Mouse (Mus musculus): Measurements from ENCODE around the gene Ccdc88b. TPM values are rescaled to one million over a fixed set of nuclear protein-coding genes. Genes with fewer than 3 reads are reported as not detected.

The Ccdc88b gene
- polyA plus RNA-seq, 1 experiment from 2014 or later: 0.33 TPM

DNA sequence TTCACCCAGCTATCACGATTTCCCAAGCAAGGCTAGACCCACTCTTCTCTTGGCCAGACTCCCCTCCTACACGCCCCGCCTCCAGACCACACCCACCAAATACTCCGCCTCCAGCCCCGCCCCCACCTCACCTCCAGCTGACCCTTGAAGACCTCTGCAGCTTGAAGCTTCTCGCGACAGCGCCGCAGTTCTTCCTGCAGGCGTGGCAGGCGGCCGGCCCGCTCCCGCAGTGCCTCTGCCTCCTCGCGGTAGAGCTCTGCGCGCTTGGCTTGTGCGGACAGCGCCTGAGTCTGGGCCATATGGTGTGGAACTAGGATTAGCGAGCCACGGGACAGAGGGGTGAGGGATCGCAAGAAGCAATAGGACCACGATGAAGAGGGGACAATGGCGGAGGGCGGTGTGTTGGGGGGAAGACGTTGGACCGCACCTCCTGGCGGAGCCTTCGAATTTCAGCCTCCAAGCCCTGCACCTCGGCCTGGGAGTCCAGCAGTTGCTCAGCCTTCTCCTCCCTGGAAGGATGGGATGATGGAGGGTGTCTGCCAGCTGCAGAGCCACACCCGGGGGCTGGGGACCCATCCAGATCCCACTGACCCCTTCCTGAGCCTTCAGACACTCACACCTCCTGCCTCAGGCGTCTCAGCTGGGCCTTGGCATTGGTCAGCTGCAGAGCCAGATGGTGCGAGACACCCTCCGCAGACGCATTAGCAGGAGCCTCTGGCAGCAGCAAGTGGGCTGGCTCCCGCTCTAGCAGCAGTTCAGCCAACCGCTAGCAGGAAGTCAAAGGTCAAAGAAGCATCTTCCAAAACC lies 2.6 kb downstream of the Ccdc88b start:
- Histone ChIP-seq H3K27ac (replicated peaks) (peak overlapping the region; percentile 77), H3K4me1 (peaks cover 38% of the 10 kb centered on the region), H3K27me3 (ENCODE audit: low read depth, poor library complexity, severe bottlenecking) (peaks cover 63% of the 10 kb centered on the region), H3K36me3 (no peaks in the 10 kb centered on the region), H3K4me3 (peak overlapping the region; percentile 46), H3K9me3 (replicated peaks) (no peaks in the 10 kb centered on the region)
- WGBS: 6% methylated on average over 38 of the region's 38 CpGs
- peak; percentile 81 for DNase-seq (ENCODE audit: low spot score)

GRCm38 (mm10) chr19:6854658-6855057 lies 3.4 kb downstream of the Ccdc88b start:
- Histone ChIP-seq H3K4me1 (peaks cover 38% of the 10 kb centered on the region), H3K4me3 (peak overlapping the region; percentile 46; the same call in 1 of the 2 replicates), H3K36me3 (no peaks in the 10 kb centered on the region), H3K27me3 (ENCODE audit: low read depth, poor library complexity, severe bottlenecking) (peaks cover 70% of the 10 kb centered on the region), H3K27ac (replicated peaks) (no peak overlapping the region), H3K9me3 (replicated peaks) (no peaks in the 10 kb centered on the region)
- WGBS: 87% methylated on average over 12 of the region's 12 CpGs
- DNase-seq (ENCODE audit: low spot score): no peak

GRCm38 (mm10) chr19:6853903-6854302 lies 4.1 kb downstream of the Ccdc88b start:
- Histone ChIP-seq H3K36me3 (no peaks in the 10 kb centered on the region), H3K27ac (replicated peaks) (no peak overlapping the region), H3K4me3 (no peak overlapping the region), H3K4me1 (peaks cover 38% of the 10 kb centered on the region), H3K9me3 (replicated peaks) (no peaks in the 10 kb centered on the region), H3K27me3 (ENCODE audit: low read depth, poor library complexity, severe bottlenecking) (peaks cover 78% of the 10 kb centered on the region)
- 73% methylated on average over 8 of the region's 8 CpGs for WGBS
- no peak for DNase-seq (ENCODE audit: low spot score)

DNA sequence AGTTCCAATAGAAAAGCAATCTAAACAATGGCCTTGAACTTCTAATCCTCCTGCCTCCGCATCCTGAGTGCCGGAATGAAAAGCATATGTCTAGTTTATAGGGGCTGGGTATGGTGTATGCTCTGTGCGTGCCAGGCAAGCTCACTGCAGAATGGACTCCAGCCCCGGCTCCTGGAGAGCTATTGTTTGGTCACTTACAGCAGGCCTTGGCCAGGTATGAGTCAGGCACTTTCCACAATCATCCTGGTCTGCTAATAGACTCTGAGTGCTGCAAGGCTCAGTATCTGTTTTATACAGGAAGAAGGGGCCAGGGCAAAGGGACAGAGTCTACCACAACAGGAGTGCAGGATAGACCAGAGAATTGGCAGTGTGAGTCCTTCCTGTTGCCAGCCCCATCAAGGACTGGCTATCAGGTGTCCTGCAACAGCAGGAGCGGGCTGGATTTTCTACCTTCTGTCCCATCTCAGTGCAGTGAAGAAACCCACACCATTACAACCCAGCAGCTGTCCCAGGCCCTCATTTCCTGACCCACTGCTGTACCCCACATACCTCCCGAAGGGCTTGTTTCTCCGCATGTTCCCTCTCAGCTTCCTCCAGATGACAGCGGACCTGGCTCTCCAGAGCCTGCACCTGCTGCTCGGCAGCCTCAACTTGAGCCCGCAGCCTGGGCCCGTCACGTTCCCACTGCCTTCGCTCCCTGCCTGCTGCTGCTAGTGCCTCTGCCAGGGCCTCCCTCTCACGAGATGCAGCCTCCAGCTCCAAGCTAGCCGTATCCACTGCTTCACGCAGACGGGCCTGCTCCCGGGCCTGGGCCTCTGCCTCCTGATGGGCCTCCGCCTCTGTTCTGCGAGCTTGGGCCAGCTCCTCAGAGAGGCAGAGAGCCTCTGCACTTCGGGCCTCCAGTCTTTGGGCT lies 5.4 kb downstream of the Ccdc88b start:
- Histone ChIP-seq H3K27ac (replicated peaks) (peak overlapping the region; percentile 19; the same call in 1 of the 2 replicates), H3K27me3 (ENCODE audit: low read depth, poor library complexity, severe bottlenecking) (peaks cover 89% of the 10 kb centered on the region)

GRCm38 (mm10) chr19:6851497-6851896 lies 6.5 kb downstream of the Ccdc88b start:
- Histone ChIP-seq H3K4me3 (no peak overlapping the region), H3K27ac (replicated peaks) (no peak overlapping the region), H3K36me3 (no peaks in the 10 kb centered on the region), H3K27me3 (ENCODE audit: low read depth, poor library complexity, severe bottlenecking) (peaks cover 89% of the 10 kb centered on the region), H3K4me1 (peaks cover 37% of the 10 kb centered on the region), H3K9me3 (replicated peaks) (no peaks in the 10 kb centered on the region)
- DNase-seq (ENCODE audit: low spot score): no peak
- 83% methylated on average over 3 of the region's 3 CpGs for WGBS

More for the DNA sequence above, 5.4 kb downstream of the Ccdc88b start:
- Histone ChIP-seq H3K9me3 (replicated peaks) (no peaks in the 10 kb centered on the region), H3K4me3 (no peak overlapping the region), H3K36me3 (no peaks in the 10 kb centered on the region), H3K4me1 (peaks cover 47% of the 10 kb centered on the region)
- no peak for DNase-seq (ENCODE audit: low spot score)
- WGBS: 82% methylated on average over 21 of the region's 21 CpGs

GRCm38 (mm10) chr19:6849506-6850068 lies 8.4 kb downstream of the Ccdc88b start:
- peaks cover 17% of the 10 kb centered on the region for H3K4me1 ChIP-seq
- 73% methylated on average over 23 of the region's 23 CpGs for WGBS
- H3K4me3 ChIP-seq: no peak overlapping the region
- no peak overlapping the region for H3K27ac ChIP-seq (replicated peaks)
- no peak for DNase-seq (ENCODE audit: low spot score)
- H3K27me3 ChIP-seq (ENCODE audit: low read depth, poor library complexity, severe bottlenecking): peaks cover 89% of the 10 kb centered on the region
- no peaks in the 10 kb centered on the region for H3K9me3 ChIP-seq (replicated peaks)
- H3K36me3 ChIP-seq: no peaks in the 10 kb centered on the region

- Histone ChIP-seq H3K27ac (replicated peaks) (no peak overlapping the region), H3K27me3 (ENCODE audit: low read depth, poor library complexity, severe bottlenecking) (peaks cover 89% of the 10 kb centered on the region), H3K4me3 (peak overlapping the region; percentile 44), H3K4me1 (peaks cover 14% of the 10 kb centered on the region), H3K9me3 (replicated peaks) (no peaks in the 10 kb centered on the region), H3K36me3 (no peaks in the 10 kb centered on the region)
- WGBS: 5% methylated on average over 28 of the region's 31 CpGs
- DNase-seq (ENCODE audit: low spot score): no peak
These were observed 10.0 kb downstream of the Ccdc88b start for GRCm38 (mm10) chr19:6847841-6848517.

DNA sequence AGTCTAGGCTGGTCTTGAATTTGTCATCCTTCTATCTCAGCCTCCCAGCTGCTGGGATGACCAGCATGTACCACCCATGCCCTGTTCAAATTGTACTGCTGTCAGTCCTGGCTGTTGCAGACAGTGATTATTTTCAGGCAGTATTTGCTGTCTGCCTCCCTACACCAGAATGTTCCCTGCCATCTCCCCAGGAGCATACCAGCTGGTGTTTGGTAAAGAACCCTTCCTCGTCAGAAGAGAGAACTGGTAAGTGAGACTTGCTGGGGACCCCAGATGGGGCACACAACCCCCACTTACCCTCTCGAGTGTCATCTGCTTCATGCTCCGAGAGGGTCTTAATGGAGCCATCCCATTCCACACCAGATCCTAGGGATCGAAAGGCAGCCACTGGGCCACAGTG lies 12.0 kb downstream of the Ccdc88b start:
- H3K27me3 ChIP-seq (ENCODE audit: low read depth, poor library complexity, severe bottlenecking): peaks cover 100% of the 10 kb centered on the region
- WGBS: 84% methylated on average over 4 of the region's 4 CpGs
- DNase-seq (ENCODE audit: low spot score): no peak
- H3K36me3 ChIP-seq: no peaks in the 10 kb centered on the region
- no peak overlapping the region for H3K27ac ChIP-seq (replicated peaks)
- H3K9me3 ChIP-seq (replicated peaks): no peaks in the 10 kb centered on the region
- H3K4me3 ChIP-seq: no peak overlapping the region
- H3K4me1 ChIP-seq: peaks cover 16% of the 10 kb centered on the region

GRCm38 (mm10) chr19:6842353-6842752 lies 15.7 kb downstream of the Ccdc88b start:
- H3K36me3 ChIP-seq: no peaks in the 10 kb centered on the region
- WGBS: 60% methylated on average over 1 of the region's 1 CpGs
- no peak overlapping the region for H3K27ac ChIP-seq (replicated peaks)
- DNase-seq (ENCODE audit: low spot score): no peak
- H3K27me3 ChIP-seq (ENCODE audit: low read depth, poor library complexity, severe bottlenecking): peaks cover 100% of the 10 kb centered on the region
- no peaks in the 10 kb centered on the region for H3K9me3 ChIP-seq (replicated peaks)
- peaks cover 22% of the 10 kb centered on the region for H3K4me1 ChIP-seq
- H3K4me3 ChIP-seq: no peak overlapping the region

GRCm38 (mm10) chr19:6841292-6841597 lies 16.8 kb downstream of the Ccdc88b start:
- Histone ChIP-seq H3K9me3 (replicated peaks) (no peaks in the 10 kb centered on the region), H3K4me1 (peaks cover 22% of the 10 kb centered on the region), H3K4me3 (no peak overlapping the region), H3K36me3 (no peaks in the 10 kb centered on the region), H3K27ac (replicated peaks) (no peak overlapping the region), H3K27me3 (ENCODE audit: low read depth, poor library complexity, severe bottlenecking) (peaks cover 100% of the 10 kb centered on the region)
- no peak for DNase-seq (ENCODE audit: low spot score)
- 31% methylated on average over 3 of the region's 3 CpGs for WGBS

- no peaks in the 10 kb centered on the region for H3K9me3 ChIP-seq (replicated peaks)
- peak; percentile 60 for DNase-seq (ENCODE audit: low spot score)
- peaks cover 22% of the 10 kb centered on the region for H3K4me1 ChIP-seq
- H3K4me3 ChIP-seq: peak within 1 kb of the TSS; percentile 71
- H3K27me3 ChIP-seq (ENCODE audit: low read depth, poor library complexity, severe bottlenecking): peaks cover 100% of the 10 kb centered on the region
- WGBS: 3% methylated on average over 44 of the region's 44 CpGs
- peak within 1 kb of the TSS; percentile 77 for H3K27ac ChIP-seq (replicated peaks)
- H3K36me3 ChIP-seq: no peaks in the 10 kb centered on the region
These were observed 17.3 kb downstream of the Ccdc88b start, which contains the start of gene Rps6ka4 for GRCm38 (mm10) chr19:6840475-6841291. Gene Rps6ka4, minus strand, starts transcription at chr19:6840636.

Data from midbrain, embryonic 10.5 days (tissue).